19 mouse cellular contexts compared by ENCODE assay signal in genomic region chr11:106005970-106006369, GRCm38 (mm10). TPM values are rescaled to one million over a fixed set of nuclear protein-coding genes. Genes with fewer than 3 reads are reported as not detected.
A peak's percentile ranks its signal among the peaks of the same experiment; 100 is the strongest.
DNase-seq lines count a peak whose midpoint lies in the region; ATAC-seq and TF ChIP-seq lines count a peak whose summit lies in the region.
"Had no signal": no experiment of that assay in that cellular context is flagged by ENCODE, and none has a peak within 500 bp of the region (broad histone marks: within the 10 kb centered on the region; RNA-seq: fewer than 3 reads in every experiment).

No protein-coding gene starts in this region.

- H3K9ac ChIP-seq in intestine, embryonic 15.5 days = no peak overlapping the region
- no peak overlapping the region for H3K9ac ChIP-seq in kidney, embryonic 15.5 days
- H3K9ac ChIP-seq in liver, embryonic 12.5 days = no peak overlapping the region
- H3K9ac ChIP-seq: forebrain, postnatal 0 days; midbrain, embryonic 15.5 days had no signal

- 17% methylated on average over 5 of the region's 5 CpGs for WGBS in intestine, embryonic 15.5 days
- 47% methylated on average over 5 of the region's 5 CpGs for WGBS in kidney, embryonic 15.5 days
- 49% methylated on average over 5 of the region's 5 CpGs for WGBS in liver, embryonic 12.5 days (ENCODE audit: insufficient replicate concordance)

- no peak overlapping the region; the same call in 1 of the 2 replicates for H3K4me2 ChIP-seq in intestine, embryonic 15.5 days (replicated peaks)
- no peak overlapping the region for H3K4me2 ChIP-seq in kidney, embryonic 15.5 days
- H3K4me2 ChIP-seq in liver, embryonic 12.5 days = no peak overlapping the region
- H3K4me2 ChIP-seq: midbrain, embryonic 15.5 days had no signal

- TF ChIP-seq POLR2A in brain, embryonic 14.5 days (IDR thresholded peaks at IDR 0.05; ENCODE audit: borderline replicate concordance, extremely low read depth, insufficient read depth, insufficient read length, poor library complexity, severe bottlenecking) = no peak

- peak; percentile 72 for ATAC-seq in intestine, embryonic 15.5 days
- ATAC-seq in kidney, embryonic 15.5 days (replicated peaks; ENCODE audit: low FRiP score) = 0 out of 2 replicates have a peak, but pooled peaks have one; percentile 43
- ATAC-seq in liver, embryonic 12.5 days = 0 out of 2 replicates have a peak, but pooled peaks have one; percentile 42
- ATAC-seq: forebrain, postnatal 0 days; midbrain, embryonic 15.5 days had no signal

- H3K9me3 ChIP-seq in intestine, embryonic 15.5 days = no peaks in the 10 kb centered on the region
- H3K9me3 ChIP-seq in kidney, embryonic 15.5 days (replicated peaks) = no peaks in the 10 kb centered on the region
- no peaks in the 10 kb centered on the region for H3K9me3 ChIP-seq in liver, embryonic 12.5 days (replicated peaks)
- H3K9me3 ChIP-seq: midbrain, embryonic 15.5 days had no signal

- peak; percentile 14 for DNase-seq in brain, embryonic 14.5 days (ENCODE audit: low read depth)
- DNase-seq in B cell, adult 2 months = no peak
- DNase-seq in gastrocnemius, postnatal 4 days (ENCODE audit: low spot score in 2 of 2) = no peak
- DNase-seq in layer of hippocampus, adult 9-10 months (ENCODE audit: low spot score) = no peak
- DNase-seq: adrenal gland, postnatal 25 days; cerebellum, adult 9-11 months; forebrain, postnatal 0 days; heart, postnatal 14 days; left cerebral cortex, postnatal 4 days; lung, adult 2 months had no signal

- no peaks in the 10 kb centered on the region for H3K36me3 ChIP-seq in intestine, embryonic 15.5 days
- H3K36me3 ChIP-seq in kidney, embryonic 15.5 days = no peaks in the 10 kb centered on the region
- H3K36me3 ChIP-seq in liver, embryonic 12.5 days = no peaks in the 10 kb centered on the region
- H3K36me3 ChIP-seq: midbrain, embryonic 15.5 days had no signal

- no peak overlapping the region for H3K27ac ChIP-seq in intestine, embryonic 15.5 days
- peak overlapping the region; percentile 41; the same call in 1 of the 2 replicates for H3K27ac ChIP-seq in kidney, embryonic 15.5 days
- H3K27ac ChIP-seq in liver, embryonic 12.5 days = no peak overlapping the region
- H3K27ac ChIP-seq: macrophage; midbrain, embryonic 15.5 days had no signal

- peaks cover 21% of the 10 kb centered on the region for H3K4me1 ChIP-seq in intestine, embryonic 15.5 days (replicated peaks)
- peaks cover 10% of the 10 kb centered on the region for H3K4me1 ChIP-seq in kidney, embryonic 15.5 days
- peaks cover 11% of the 10 kb centered on the region for H3K4me1 ChIP-seq in liver, embryonic 12.5 days

- TF ChIP-seq CTCF in brain, embryonic 14.5 days (IDR thresholded peaks at IDR 0.05; ENCODE audit: borderline replicate concordance, extremely low read depth, insufficient read depth, insufficient read length) = no peak

- H3K27me3 ChIP-seq in intestine, embryonic 15.5 days (replicated peaks) = no peaks in the 10 kb centered on the region
- H3K27me3 ChIP-seq in kidney, embryonic 15.5 days = peaks cover 22% of the 10 kb centered on the region
- H3K27me3 ChIP-seq in liver, embryonic 12.5 days (replicated peaks) = peaks cover 54% of the 10 kb centered on the region

- no peak overlapping the region for H3K4me3 ChIP-seq in intestine, embryonic 15.5 days (replicated peaks)
- no peak overlapping the region for H3K4me3 ChIP-seq in kidney, embryonic 15.5 days (replicated peaks)
- H3K4me3 ChIP-seq in liver, embryonic 12.5 days = no peak overlapping the region
- H3K4me3 ChIP-seq: midbrain, embryonic 15.5 days had no signal

RNA-seq across cellular contexts. Expression of gene Kcnh6, which starts 2.0 kb away (rescaled TPM):
- 1.2 and 2.1 TPM in 2 replicates for polyA plus RNA-seq in brain, embryonic 14.5 days (2012; rRNA removed)
- 2.2 and 2.5 TPM in 2 replicates for polyA plus RNA-seq in intestine, embryonic 15.5 days (2015; fragmentation: Nextera tagmentation; extraction: Ambion mirVana)
- 0.26 and 0.39 TPM in 2 replicates for polyA plus RNA-seq in kidney, embryonic 15.5 days (2015; fragmentation: Nextera tagmentation; extraction: Ambion mirVana)
- 0.06 and 0.08 TPM in 2 replicates for polyA plus RNA-seq in liver, embryonic 12.5 days (2016; fragmentation: Nextera tagmentation; extraction: Ambion mirVana)
- total RNA-seq in gastrocnemius, postnatal 4 days (2021) = under 1 TPM in 1 of 2 experiments, not detected in 1; 0.31 TPM
- total RNA-seq: gastrocnemius, adult 8-10 months had no signal
- polyA plus RNA-seq: macrophage had no signal

RNA-seq across cellular contexts. Expression of gene Ace3, which starts 11.5 kb away (rescaled TPM):
- not detected in 2 replicates for polyA plus RNA-seq in brain, embryonic 14.5 days (2012; rRNA removed)
- not detected in 2 replicates for polyA plus RNA-seq in intestine, embryonic 15.5 days (2015; fragmentation: Nextera tagmentation; extraction: Ambion mirVana)
- polyA plus RNA-seq in kidney, embryonic 15.5 days (2015; fragmentation: Nextera tagmentation; extraction: Ambion mirVana) = not detected in 2 replicates
- not detected in 2 replicates for polyA plus RNA-seq in liver, embryonic 12.5 days (2016; fragmentation: Nextera tagmentation; extraction: Ambion mirVana)
- not detected for total RNA-seq in gastrocnemius, postnatal 4 days (2021)
- total RNA-seq: adrenal gland, postnatal 25 days; CH12.LX; forebrain, postnatal 0 days; gastrocnemius, adult 8-10 months; heart, postnatal 14 days; layer of hippocampus, postnatal 10 days; left cerebral cortex, postnatal 4 days had no signal
- polyA plus RNA-seq: embryonic facial prominence, embryonic 11.5 days; forebrain, postnatal 0 days; macrophage; midbrain, embryonic 15.5 days had no signal

RNA-seq across cellular contexts. Expression of gene Dcaf7, which starts 30.7 kb away (rescaled TPM):
- 141 and 173 TPM in 2 replicates for polyA plus RNA-seq in brain, embryonic 14.5 days (2012; rRNA removed)
- polyA plus RNA-seq in intestine, embryonic 15.5 days (2015; fragmentation: Nextera tagmentation; extraction: Ambion mirVana) = 51.6 and 52.3 TPM in 2 replicates
- 62.9 and 67.4 TPM in 2 replicates for polyA plus RNA-seq in kidney, embryonic 15.5 days (2015; fragmentation: Nextera tagmentation; extraction: Ambion mirVana)
- 41.5 and 43.0 TPM in 2 replicates for polyA plus RNA-seq in liver, embryonic 12.5 days (2016; fragmentation: Nextera tagmentation; extraction: Ambion mirVana)
- 10 to 100 TPM; 60.3 to 60.5 TPM for total RNA-seq in gastrocnemius, postnatal 4 days (2021)

RNA-seq across cellular contexts. Expression of gene Ace, which starts 38.2 kb away (rescaled TPM):
- 4.9 and 8.9 TPM in 2 replicates for polyA plus RNA-seq in brain, embryonic 14.5 days (2012; rRNA removed)
- polyA plus RNA-seq in intestine, embryonic 15.5 days (2015; fragmentation: Nextera tagmentation; extraction: Ambion mirVana) = 6.9 and 11.1 TPM in 2 replicates
- polyA plus RNA-seq in kidney, embryonic 15.5 days (2015; fragmentation: Nextera tagmentation; extraction: Ambion mirVana) = 9.8 and 11.1 TPM in 2 replicates
- 0.07 TPM in 2 replicates for polyA plus RNA-seq in liver, embryonic 12.5 days (2016; fragmentation: Nextera tagmentation; extraction: Ambion mirVana)
- total RNA-seq in gastrocnemius, postnatal 4 days (2021) = 10 to 100 TPM; 23.0 to 35.7 TPM

RNA-seq across cellular contexts. Expression of gene Cyb561, which starts 52.8 kb away (rescaled TPM):
- 33.0 and 36.9 TPM in 2 replicates for polyA plus RNA-seq in brain, embryonic 14.5 days (2012; rRNA removed)
- polyA plus RNA-seq in intestine, embryonic 15.5 days (2015; fragmentation: Nextera tagmentation; extraction: Ambion mirVana) = 44.0 and 45.5 TPM in 2 replicates
- polyA plus RNA-seq in kidney, embryonic 15.5 days (2015; fragmentation: Nextera tagmentation; extraction: Ambion mirVana) = 28.9 and 39.8 TPM in 2 replicates
- 1.9 TPM in 2 replicates for polyA plus RNA-seq in liver, embryonic 12.5 days (2016; fragmentation: Nextera tagmentation; extraction: Ambion mirVana)
- total RNA-seq in gastrocnemius, postnatal 4 days (2021) = 1 to 10 TPM; 4.9 to 5.0 TPM
- polyA plus RNA-seq: macrophage had no signal
